8 mouse cellular contexts compared by ENCODE assay signal in the genomic region with DNA sequence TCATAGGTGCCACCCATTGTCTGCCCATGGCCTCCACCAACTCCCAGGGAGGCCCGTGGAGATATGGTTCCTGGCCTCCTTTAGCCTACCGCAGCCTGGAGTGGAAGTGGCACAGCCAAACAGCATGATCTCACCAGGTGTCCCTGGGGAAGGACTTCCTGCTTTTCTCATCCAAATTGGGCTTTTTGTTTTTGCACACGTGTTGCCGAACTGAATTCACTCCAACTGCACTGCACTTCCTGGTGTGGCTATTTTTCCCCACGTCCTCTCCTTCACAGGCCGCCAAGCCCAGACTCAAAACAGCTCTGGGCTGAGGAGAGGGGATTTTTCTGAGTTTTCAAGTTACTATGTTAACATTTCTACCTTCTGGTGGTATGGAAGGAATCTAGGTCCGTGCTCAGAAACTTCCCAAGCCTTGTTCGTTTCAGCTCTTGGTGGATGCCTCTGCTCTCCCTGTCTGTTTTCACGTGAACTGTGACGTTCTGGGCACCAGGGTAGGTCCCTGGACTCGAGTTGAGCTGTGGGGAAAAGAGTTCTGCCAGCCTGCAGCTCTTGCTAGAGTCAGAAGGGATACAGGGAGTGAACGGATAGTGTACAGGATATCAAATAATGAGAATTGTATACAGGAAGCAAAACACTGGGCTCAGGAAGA. TPM values are rescaled to one million over a fixed set of nuclear protein-coding genes. Genes with fewer than 3 reads are reported as not detected.
DNase-seq lines count a peak whose midpoint lies in the region; ATAC-seq and TF ChIP-seq lines count a peak whose summit lies in the region.

No protein-coding gene starts in this region.

- no peak for ATAC-seq in heart, embryonic 11.5 days (replicated peaks; ENCODE audit: insufficient number of reproducible peaks, low FRiP score, low TSS enrichment)
- peak; percentile 41; the same call in 1 of the 2 replicates for ATAC-seq in kidney, embryonic 15.5 days (replicated peaks; ENCODE audit: low FRiP score)

- H3K27ac ChIP-seq in testis, adult 2 months (ENCODE audit: control insufficient read depth, insufficient read depth, low read depth, low read length): peak overlapping the region; percentile 67; the same call in 1 of the 2 replicates
- H3K27ac ChIP-seq in heart, embryonic 11.5 days (ENCODE audit: low read depth, low read length): peak overlapping the region; percentile 97
- H3K27ac ChIP-seq in kidney, embryonic 15.5 days: peak overlapping the region; percentile 94

- no peaks in the 10 kb centered on the region for H3K36me3 ChIP-seq in testis, adult 2 months (ENCODE audit: control insufficient read depth, insufficient read depth, low read length)
- H3K36me3 ChIP-seq in heart, embryonic 11.5 days (ENCODE audit: control insufficient read depth, insufficient read depth, low read length): peaks cover 4% of the 10 kb centered on the region
- peaks cover 4% of the 10 kb centered on the region; the same call in 1 of the 2 replicates for H3K36me3 ChIP-seq in kidney, embryonic 15.5 days
- H3K36me3 ChIP-seq in splenic B cell, adult 2 months (ENCODE audit: control insufficient read depth, insufficient read depth, low read length, poor library complexity, severe bottlenecking): peaks cover 8% of the 10 kb centered on the region; the same call in 1 of the 2 replicates

- DNase-seq in testis, postnatal 10 days (ENCODE audit: low spot score): no peak
- DNase-seq in splenic B cell, adult 2 months (ENCODE audit: low read depth, low spot score): peak; percentile 32
- DNase-seq in natural killer cell, adult 2 months (ENCODE audit: low spot score in 2 of 2): no peak
- no peak for DNase-seq in frontal cortex, postnatal 36 days (ENCODE audit: low spot score in 2 of 2)
- DNase-seq in urinary bladder, postnatal 14 days (ENCODE audit: low spot score): no peak

- TF ChIP-seq POLR2A in testis, adult 2 months (IDR thresholded peaks at IDR 0.05; ENCODE audit: control insufficient read depth, low read depth, low read length): no peak

- H3K4me3 ChIP-seq in testis, adult 2 months (ENCODE audit: control insufficient read depth, low read depth, low read length): no peak overlapping the region
- no peak overlapping the region for H3K4me3 ChIP-seq in heart, embryonic 11.5 days (ENCODE audit: low read depth, low read length)
- H3K4me3 ChIP-seq in kidney, embryonic 15.5 days (replicated peaks): no peak overlapping the region

- H3K4me2 ChIP-seq in heart, embryonic 11.5 days: peak overlapping the region; percentile 16; the same call in 1 of the 2 replicates
- peak overlapping the region; percentile 27; the same call in 1 of the 2 replicates for H3K4me2 ChIP-seq in kidney, embryonic 15.5 days

- peaks cover 2% of the 10 kb centered on the region for H3K4me1 ChIP-seq in testis, adult 2 months (ENCODE audit: control insufficient read depth, insufficient read depth, low read length)
- peaks cover 63% of the 10 kb centered on the region for H3K4me1 ChIP-seq in heart, embryonic 11.5 days (ENCODE audit: control insufficient read depth, insufficient read depth, low read length)
- H3K4me1 ChIP-seq in kidney, embryonic 15.5 days: peaks cover 79% of the 10 kb centered on the region

- TF ChIP-seq CTCF in testis, adult 2 months (IDR thresholded peaks at IDR 0.05; ENCODE audit: control insufficient read depth, insufficient read depth, insufficient replicate concordance, low read depth, low read length): no peak

- no peaks in the 10 kb centered on the region for H3K9me3 ChIP-seq in heart, embryonic 11.5 days (replicated peaks; ENCODE audit: control insufficient read depth, low read length)
- H3K9me3 ChIP-seq in kidney, embryonic 15.5 days (replicated peaks): no peaks in the 10 kb centered on the region

- peak overlapping the region; percentile 64 for H3K9ac ChIP-seq in heart, embryonic 11.5 days (ENCODE audit: low read depth, low read length)
- H3K9ac ChIP-seq in kidney, embryonic 15.5 days: no peak overlapping the region

- WGBS in heart, embryonic 11.5 days (ENCODE audit: insufficient replicate concordance): 25% methylated on average over 12 of the region's 12 CpGs
- WGBS in kidney, embryonic 15.5 days: 21% methylated on average over 12 of the region's 12 CpGs

- no peaks in the 10 kb centered on the region for H3K27me3 ChIP-seq in testis, adult 2 months (ENCODE audit: control insufficient read depth, insufficient read depth, low read length)
- H3K27me3 ChIP-seq in heart, embryonic 11.5 days (ENCODE audit: control insufficient read depth, insufficient read depth, low read length): no peaks in the 10 kb centered on the region
- H3K27me3 ChIP-seq in kidney, embryonic 15.5 days: no peaks in the 10 kb centered on the region
- H3K27me3 ChIP-seq in splenic B cell, adult 2 months (ENCODE audit: control insufficient read depth, insufficient read depth, low read length, poor library complexity, severe bottlenecking): no peaks in the 10 kb centered on the region

RNA-seq across cellular contexts. Expression of gene Adam19, which starts 13.1 kb away (rescaled TPM):
- 1.0 and 1.1 TPM in 2 replicates for polyA plus RNA-seq in testis, adult 2 months (2012; rRNA removed)
- polyA plus RNA-seq in heart, embryonic 11.5 days (2014; fragmentation: Nextera tagmentation; extraction: Ambion mirVana): 24.4 and 31.7 TPM in 2 replicates
- polyA plus RNA-seq in kidney, embryonic 15.5 days (2015; fragmentation: Nextera tagmentation; extraction: Ambion mirVana): 14.4 and 17.9 TPM in 2 replicates

RNA-seq across cellular contexts. Expression of gene Gm12166, which starts 16.8 kb away (rescaled TPM):
- polyA plus RNA-seq in testis, adult 2 months (2012; rRNA removed): 5.5 and 6.9 TPM in 2 replicates
- polyA plus RNA-seq in heart, embryonic 11.5 days (2014; fragmentation: Nextera tagmentation; extraction: Ambion mirVana): 2.4 and 9.0 TPM in 2 replicates
- polyA plus RNA-seq in kidney, embryonic 15.5 days (2015; fragmentation: Nextera tagmentation; extraction: Ambion mirVana): 2.8 and 6.7 TPM in 2 replicates
